In genomic region chr12:31294526-31294925, GRCm38 (mm10) we compare ENCODE assay signal across 13 mouse cellular contexts. TPM values are rescaled to one million over a fixed set of nuclear protein-coding genes. Genes with fewer than 3 reads are reported as not detected.
DNase-seq lines count a peak whose midpoint lies in the region; ATAC-seq and TF ChIP-seq lines count a peak whose summit lies in the region.
"Had no signal": no experiment of that assay in that cellular context is flagged by ENCODE, and none has a peak within 500 bp of the region (broad histone marks: within the 10 kb centered on the region; RNA-seq: fewer than 3 reads in every experiment).

No protein-coding gene starts in this region.

- H3K4me2 ChIP-seq in hindbrain, postnatal 0 days (ENCODE audit: low read depth, low read length): no peak overlapping the region
- no peak overlapping the region for H3K4me2 ChIP-seq in hindbrain, embryonic 13.5 days
- H3K4me2 ChIP-seq in heart, embryonic 15.5 days: no peak overlapping the region
- 0 out of 2 replicates have a peak overlapping the region, but pooled peaks have one; percentile 1 for H3K4me2 ChIP-seq in limb, embryonic 13.5 days (replicated peaks)
- H3K4me2 ChIP-seq in hindbrain, embryonic 16.5 days (ENCODE audit: low read length): no peak overlapping the region

- no peaks in the 10 kb centered on the region for H3K9me3 ChIP-seq in hindbrain, postnatal 0 days (ENCODE audit: low read length)
- H3K9me3 ChIP-seq in hindbrain, embryonic 13.5 days: no peaks in the 10 kb centered on the region
- no peaks in the 10 kb centered on the region for H3K9me3 ChIP-seq in heart, embryonic 15.5 days (replicated peaks)
- no peaks in the 10 kb centered on the region for H3K9me3 ChIP-seq in limb, embryonic 13.5 days
- no peaks in the 10 kb centered on the region for H3K9me3 ChIP-seq in hindbrain, embryonic 16.5 days (ENCODE audit: control insufficient read depth, low read length)

- 62% methylated on average over 10 of the region's 10 CpGs for WGBS in hindbrain, postnatal 0 days
- WGBS in hindbrain, embryonic 13.5 days: 74% methylated on average over 10 of the region's 10 CpGs
- WGBS in heart, embryonic 15.5 days: 39% methylated on average over 10 of the region's 10 CpGs
- 35% methylated on average over 10 of the region's 10 CpGs for WGBS in limb, embryonic 13.5 days
- WGBS in hindbrain, embryonic 16.5 days: 60% methylated on average over 10 of the region's 10 CpGs

- ATAC-seq in hindbrain, postnatal 0 days: 0 out of 2 replicates have a peak, but pooled peaks have one; percentile 27
- ATAC-seq in hindbrain, embryonic 13.5 days (ENCODE audit: low FRiP score): no peak
- ATAC-seq in heart, embryonic 15.5 days (replicated peaks; ENCODE audit: insufficient number of reproducible peaks, insufficient read depth, low FRiP score, low read depth): no peak
- ATAC-seq in limb, embryonic 13.5 days (ENCODE audit: low FRiP score, low read depth): no peak
- no peak for ATAC-seq in hindbrain, embryonic 16.5 days
- ATAC-seq: forebrain, postnatal 0 days; midbrain, embryonic 16.5 days had no signal

- TF ChIP-seq CTCF in hindbrain, postnatal 0 days (IDR thresholded peaks at IDR 0.05; ENCODE audit: low read depth): no peak

- no peak for DNase-seq in hindbrain, postnatal 0 days (ENCODE audit: low spot score)
- peak; percentile 33 for DNase-seq in lung, postnatal 14 days
- no peak for DNase-seq in neural tube, embryonic 10.5 days (ENCODE audit: extremely low spot score, low spot score)
- DNase-seq in thymus, postnatal 0 days (ENCODE audit: low spot score): no peak
- DNase-seq: forebrain, postnatal 0 days; thymus, adult 18-20 months had no signal

- H3K4me1 ChIP-seq in hindbrain, postnatal 0 days (ENCODE audit: insufficient read depth, low read length): no peaks in the 10 kb centered on the region
- no peaks in the 10 kb centered on the region for H3K4me1 ChIP-seq in hindbrain, embryonic 13.5 days (replicated peaks)
- peaks cover 63% of the 10 kb centered on the region for H3K4me1 ChIP-seq in heart, embryonic 15.5 days (replicated peaks)
- H3K4me1 ChIP-seq in limb, embryonic 13.5 days: peaks cover 29% of the 10 kb centered on the region
- H3K4me1 ChIP-seq in hindbrain, embryonic 16.5 days (ENCODE audit: control insufficient read depth, insufficient read depth, low read depth, low read length): no peaks in the 10 kb centered on the region

- H3K36me3 ChIP-seq in hindbrain, postnatal 0 days (ENCODE audit: insufficient read depth, low read length): no peaks in the 10 kb centered on the region
- no peaks in the 10 kb centered on the region for H3K36me3 ChIP-seq in hindbrain, embryonic 13.5 days
- peaks cover 37% of the 10 kb centered on the region for H3K36me3 ChIP-seq in heart, embryonic 15.5 days
- H3K36me3 ChIP-seq in limb, embryonic 13.5 days: peaks cover 48% of the 10 kb centered on the region
- no peaks in the 10 kb centered on the region for H3K36me3 ChIP-seq in hindbrain, embryonic 16.5 days (ENCODE audit: control insufficient read depth, insufficient read depth, low read length)

- no peak overlapping the region for H3K27ac ChIP-seq in hindbrain, postnatal 0 days
- no peak overlapping the region for H3K27ac ChIP-seq in hindbrain, embryonic 13.5 days
- peak overlapping the region; percentile 85 for H3K27ac ChIP-seq in heart, embryonic 15.5 days
- H3K27ac ChIP-seq in limb, embryonic 13.5 days: peak overlapping the region; percentile 22; the same call in 1 of the 2 replicates
- H3K27ac ChIP-seq in hindbrain, embryonic 16.5 days (ENCODE audit: low read depth, low read length): no peak overlapping the region
- H3K27ac ChIP-seq: left cerebral cortex, adult 2 months had no signal

- H3K9ac ChIP-seq in hindbrain, postnatal 0 days (replicated peaks; ENCODE audit: low read length): no peak overlapping the region
- H3K9ac ChIP-seq in hindbrain, embryonic 13.5 days: no peak overlapping the region
- H3K9ac ChIP-seq in heart, embryonic 15.5 days: peak overlapping the region; percentile 19
- no peak overlapping the region for H3K9ac ChIP-seq in limb, embryonic 13.5 days
- no peak overlapping the region for H3K9ac ChIP-seq in hindbrain, embryonic 16.5 days (ENCODE audit: low read depth, low read length)
- H3K9ac ChIP-seq: forebrain, postnatal 0 days had no signal

- no peak overlapping the region for H3K4me3 ChIP-seq in hindbrain, postnatal 0 days (ENCODE audit: low read length)
- H3K4me3 ChIP-seq in hindbrain, embryonic 13.5 days: no peak overlapping the region
- H3K4me3 ChIP-seq in heart, embryonic 15.5 days: no peak overlapping the region
- no peak overlapping the region for H3K4me3 ChIP-seq in limb, embryonic 13.5 days
- H3K4me3 ChIP-seq in hindbrain, embryonic 16.5 days (ENCODE audit: low read length): no peak overlapping the region
- H3K4me3 ChIP-seq: left cerebral cortex, adult 2 months had no signal

- no peaks in the 10 kb centered on the region for H3K27me3 ChIP-seq in hindbrain, postnatal 0 days (ENCODE audit: insufficient read depth, low read length)
- H3K27me3 ChIP-seq in hindbrain, embryonic 13.5 days: no peaks in the 10 kb centered on the region
- H3K27me3 ChIP-seq in heart, embryonic 15.5 days: no peaks in the 10 kb centered on the region
- H3K27me3 ChIP-seq in limb, embryonic 13.5 days: no peaks in the 10 kb centered on the region
- no peaks in the 10 kb centered on the region for H3K27me3 ChIP-seq in hindbrain, embryonic 16.5 days (replicated peaks; ENCODE audit: control insufficient read depth, insufficient read depth, low read length)

RNA-seq across cellular contexts. Expression of gene Lamb1, which starts 29.5 kb away (rescaled TPM):
- 30.9 and 36.0 TPM in 2 replicates for total RNA-seq in hindbrain, postnatal 0 days (2014; rRNA removed)
- polyA plus RNA-seq in hindbrain, postnatal 0 days (2015; fragmentation: Nextera tagmentation; extraction: Ambion mirVana): 11.7 and 12.1 TPM in 2 replicates
- polyA plus RNA-seq in hindbrain, embryonic 13.5 days (2015; fragmentation: Nextera tagmentation; extraction: Ambion mirVana): 20.7 and 22.9 TPM in 2 replicates
- 90.9 and 99.5 TPM in 2 replicates for polyA plus RNA-seq in heart, embryonic 15.5 days (2015; fragmentation: Nextera tagmentation; extraction: Ambion mirVana)
- polyA plus RNA-seq in limb, embryonic 13.5 days (2015; fragmentation: Nextera tagmentation; extraction: Ambion mirVana): 62.1 and 71.9 TPM in 2 replicates
- 16.9 and 23.7 TPM in 2 replicates for polyA plus RNA-seq in hindbrain, embryonic 16.5 days (2015; fragmentation: Nextera tagmentation; extraction: Ambion mirVana)
- polyA plus RNA-seq in thymus, postnatal 0 days (2015; fragmentation: Nextera tagmentation; extraction: Ambion mirVana): 13.6 and 14.0 TPM in 2 replicates

RNA-seq across cellular contexts. Expression of gene Gm6993, which starts 54.0 kb away (rescaled TPM):
- total RNA-seq in hindbrain, postnatal 0 days (2014; rRNA removed): not detected in 2 replicates
- not detected in 2 replicates for polyA plus RNA-seq in hindbrain, postnatal 0 days (2015; fragmentation: Nextera tagmentation; extraction: Ambion mirVana)
- not detected in 2 replicates for polyA plus RNA-seq in hindbrain, embryonic 13.5 days (2015; fragmentation: Nextera tagmentation; extraction: Ambion mirVana)
- not detected in 2 replicates for polyA plus RNA-seq in heart, embryonic 15.5 days (2015; fragmentation: Nextera tagmentation; extraction: Ambion mirVana)
- polyA plus RNA-seq in limb, embryonic 13.5 days (2015; fragmentation: Nextera tagmentation; extraction: Ambion mirVana): not detected in 2 replicates
- not detected in 2 replicates for polyA plus RNA-seq in hindbrain, embryonic 16.5 days (2015; fragmentation: Nextera tagmentation; extraction: Ambion mirVana)
- not detected in 2 replicates for polyA plus RNA-seq in thymus, postnatal 0 days (2015; fragmentation: Nextera tagmentation; extraction: Ambion mirVana)
- total RNA-seq: forebrain, postnatal 0 days; left cerebral cortex, adult 2 months had no signal
- polyA plus RNA-seq: forebrain, postnatal 0 days; hindbrain, embryonic 11.5 days; midbrain, embryonic 16.5 days had no signal

RNA-seq across cellular contexts. Expression of gene Dld, which starts 56.7 kb away (rescaled TPM):
- 28.4 and 39.5 TPM in 2 replicates for total RNA-seq in hindbrain, postnatal 0 days (2014; rRNA removed)
- polyA plus RNA-seq in hindbrain, postnatal 0 days (2015; fragmentation: Nextera tagmentation; extraction: Ambion mirVana): 128 and 138 TPM in 2 replicates
- 128 and 130 TPM in 2 replicates for polyA plus RNA-seq in hindbrain, embryonic 13.5 days (2015; fragmentation: Nextera tagmentation; extraction: Ambion mirVana)
- 185 and 235 TPM in 2 replicates for polyA plus RNA-seq in heart, embryonic 15.5 days (2015; fragmentation: Nextera tagmentation; extraction: Ambion mirVana)
- 144 and 145 TPM in 2 replicates for polyA plus RNA-seq in limb, embryonic 13.5 days (2015; fragmentation: Nextera tagmentation; extraction: Ambion mirVana)
- 122 and 130 TPM in 2 replicates for polyA plus RNA-seq in hindbrain, embryonic 16.5 days (2015; fragmentation: Nextera tagmentation; extraction: Ambion mirVana)
- 115 and 117 TPM in 2 replicates for polyA plus RNA-seq in thymus, postnatal 0 days (2015; fragmentation: Nextera tagmentation; extraction: Ambion mirVana)

Comparison
In these comparisons a context has a peak if more than half of its experiments do, and no peak if none do; other contexts are left out.
1. H3K27ac ChIP-seq: peak in heart, embryonic 15.5 days (single experiment) and limb, embryonic 13.5 days (single experiment); none in hindbrain, postnatal 0 days (single experiment), hindbrain, embryonic 13.5 days (single experiment) and hindbrain, embryonic 16.5 days (single experiment).